Mouse (Mus musculus) adrenal gland, postnatal 10 days (tissue): ENCODE measurements around the gene Helz. TPM values are rescaled to one million over a fixed set of nuclear protein-coding genes. Genes with fewer than 3 reads are reported as not detected.

Experiments used
- DNase-seq: peaks from one replicate; pipeline ENCODE4 v3.0.0; 2021; ENCODE audit warnings: mixed read lengths
- total RNA-seq, 2 experiments: library from RNA; stranded (reverse); gene quantifications; 2 replicates each; pipeline ENCODE4 v1.2.3; 2021

Helz gene
- total RNA-seq, 2 experiments from 2014 or later: 25.0 to 33.7 TPM

GRCm38 (mm10) chr11:107675246-107675645 lies 127.5 kb downstream of the Helz start:
- DNase-seq: peak; percentile 27

DNA sequence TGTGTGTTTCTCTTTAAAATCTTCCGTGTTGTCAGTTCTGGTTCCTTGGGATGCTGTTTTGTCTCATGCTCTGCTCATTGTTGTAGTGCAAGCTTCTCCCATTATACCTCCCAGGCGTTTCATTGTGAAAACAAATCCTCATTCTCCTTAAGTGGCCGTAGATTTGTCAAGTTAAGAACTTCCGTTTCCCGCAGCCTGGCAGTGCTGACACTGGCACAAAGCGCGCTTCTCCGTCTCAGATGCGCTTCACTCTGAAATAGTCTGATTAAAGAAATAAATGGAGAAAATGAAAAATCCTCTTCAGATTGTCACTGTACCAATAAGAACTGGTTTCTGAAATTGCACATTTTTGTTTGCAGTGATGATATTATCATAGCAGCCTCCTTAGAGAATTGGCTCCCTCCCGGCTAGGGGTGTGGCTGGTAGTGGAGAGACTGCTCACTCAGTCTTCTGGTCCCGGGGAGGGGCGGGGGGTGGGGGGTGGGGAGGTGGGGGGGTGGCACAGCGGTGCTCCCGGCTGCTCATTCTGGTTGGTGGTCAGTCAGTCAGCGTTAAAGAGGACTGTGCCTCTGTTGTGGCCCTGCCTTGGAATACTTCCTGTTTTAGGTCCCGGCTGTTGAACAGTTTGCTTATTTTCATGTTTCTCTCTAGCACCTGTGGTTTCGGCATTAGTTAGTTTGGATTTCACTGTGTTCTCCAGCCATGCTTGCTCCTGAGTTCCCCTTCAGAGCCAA lies 128.6 kb downstream of the Helz start:
- DNase-seq: no peak

DNA sequence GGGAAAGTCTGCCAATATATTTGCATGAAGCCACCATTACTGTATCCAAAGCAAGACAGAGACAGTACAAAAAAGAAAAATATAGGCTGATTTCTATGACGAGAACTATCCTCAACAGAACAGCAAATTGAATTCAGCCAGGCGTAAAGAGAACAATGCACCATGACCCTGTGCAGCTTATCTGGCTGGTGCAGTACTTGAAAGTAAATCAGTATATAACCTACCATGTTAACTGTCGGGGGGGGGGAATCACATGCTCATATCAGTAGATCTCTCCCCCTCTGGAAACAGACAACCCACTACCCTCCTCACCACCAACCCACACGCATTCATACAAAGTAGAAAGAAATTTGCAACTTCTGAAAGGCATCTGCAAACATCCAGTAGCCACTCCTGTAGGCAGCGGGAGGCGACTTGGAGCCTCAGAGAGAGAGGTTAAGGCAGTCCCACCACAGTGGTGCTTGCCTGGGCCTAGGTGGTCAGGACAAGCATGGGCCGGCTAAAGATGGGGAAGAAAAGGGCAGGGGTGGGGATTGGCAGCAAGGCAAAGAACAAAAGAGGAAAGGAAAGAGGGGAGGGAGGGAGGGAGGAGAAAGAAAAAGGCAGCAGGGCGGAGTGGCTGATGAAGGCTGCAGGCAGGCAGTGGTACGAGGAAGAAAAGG lies 135.1 kb downstream of the Helz start:
- DNase-seq: no peak

DNA sequence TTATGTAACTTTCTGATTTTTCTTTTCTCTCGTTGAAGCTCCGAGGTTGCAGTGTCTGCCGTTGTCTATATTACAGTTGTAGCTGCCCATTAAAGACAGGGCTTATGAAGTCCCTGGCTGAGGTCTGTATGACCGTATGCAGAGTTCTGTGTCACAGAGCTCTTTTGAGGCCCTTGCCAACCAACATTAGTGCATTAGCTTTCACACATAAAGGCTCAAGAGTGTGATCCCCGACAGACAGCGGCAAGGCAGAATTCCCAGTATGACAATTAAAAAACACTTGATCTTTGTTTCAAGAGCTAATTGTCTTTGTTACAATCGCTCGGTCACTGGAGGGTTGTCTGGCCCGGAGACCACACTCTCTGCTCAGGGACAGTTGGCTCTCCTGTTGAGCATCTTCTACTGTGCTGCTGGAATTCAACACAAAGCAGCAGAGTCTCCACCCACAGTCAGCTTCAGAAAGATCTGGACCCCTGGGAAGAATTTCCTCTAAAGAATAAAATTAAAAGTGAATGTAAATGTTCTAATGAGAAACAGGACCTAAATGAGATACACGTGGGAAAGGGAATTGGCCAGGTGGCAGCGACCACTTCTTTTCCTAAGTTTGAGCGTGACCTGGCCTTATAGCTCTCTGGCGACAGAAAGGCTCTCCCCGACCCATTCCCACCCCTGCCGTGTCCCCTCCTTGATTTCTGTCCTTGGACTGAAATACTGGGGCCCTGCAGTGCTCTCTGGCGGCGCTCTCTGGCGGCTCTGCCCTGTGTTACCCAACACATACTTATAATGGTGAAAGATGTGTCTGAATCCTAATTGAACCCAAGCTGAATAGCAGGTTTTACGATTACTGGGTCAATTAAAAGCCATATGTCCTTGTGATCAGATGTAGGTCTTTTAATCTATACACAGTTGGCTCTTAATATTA lies 136.1 kb downstream of the Helz start:
- DNase-seq: no peak

DNA sequence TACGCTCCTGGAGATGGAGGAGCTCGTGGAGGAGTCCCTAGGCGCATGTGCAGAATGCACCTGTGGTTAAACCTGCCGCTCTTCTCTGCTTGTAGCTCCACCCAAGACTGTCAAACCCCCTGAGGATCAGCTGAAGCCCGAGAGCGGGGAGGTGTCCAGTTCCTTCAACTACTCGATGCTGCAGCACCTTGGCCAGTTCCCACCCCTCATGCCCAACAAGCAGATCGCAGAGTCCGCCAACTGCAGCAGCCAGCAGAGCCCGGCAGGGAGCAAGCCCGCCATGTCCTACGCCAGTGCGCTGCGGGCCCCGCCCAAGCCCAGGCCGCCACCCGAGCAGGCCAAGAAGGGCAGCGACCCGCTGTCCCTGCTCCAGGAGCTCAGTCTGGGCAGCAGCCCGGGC lies 138.6 kb downstream of the Helz start:
- DNase-seq: no peak

DNA sequence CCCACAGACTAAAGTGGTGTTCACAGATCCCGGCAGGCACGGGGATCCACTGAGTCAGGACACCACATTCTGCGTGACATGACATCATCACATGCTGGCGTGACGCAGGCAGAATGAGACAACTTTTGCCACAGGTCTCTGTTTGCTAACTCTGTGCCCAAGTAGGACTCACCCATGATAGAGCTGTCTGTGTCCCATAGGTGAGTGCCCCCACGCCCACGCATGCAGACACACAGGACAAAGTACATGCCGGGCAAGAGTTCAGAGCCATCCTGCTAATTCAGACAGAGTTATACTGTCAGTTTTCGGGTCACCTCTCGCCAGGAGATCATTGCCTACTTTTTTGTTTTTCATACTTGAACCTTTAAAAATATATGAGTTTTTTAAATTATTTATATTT lies 140.8 kb downstream of the Helz start:
- DNase-seq: no peak

DNA sequence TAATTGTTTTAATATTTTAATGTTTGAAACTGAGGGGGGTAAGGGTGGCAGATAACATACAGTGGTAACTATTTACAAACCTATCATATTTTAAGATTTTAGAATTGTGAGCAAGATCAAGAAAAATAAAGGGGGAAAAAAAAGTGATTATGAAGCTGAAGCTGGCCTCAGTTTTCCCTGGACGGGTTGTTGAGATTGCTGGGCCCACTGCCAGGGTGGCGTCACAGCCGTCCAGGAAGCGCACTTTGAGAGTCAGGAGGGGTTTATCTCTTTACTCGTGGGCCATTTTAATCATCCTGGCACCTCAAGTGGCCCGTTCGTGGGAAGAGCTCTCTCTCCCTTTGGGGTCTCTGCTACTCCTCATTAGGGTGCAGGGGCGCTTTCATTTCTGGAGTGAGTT lies 143.8 kb downstream of the Helz start:
- peak; percentile 46 for DNase-seq

GRCm38 (mm10) chr11:107693338-107693737 lies 145.6 kb downstream of the Helz start:
- no peak for DNase-seq

DNA sequence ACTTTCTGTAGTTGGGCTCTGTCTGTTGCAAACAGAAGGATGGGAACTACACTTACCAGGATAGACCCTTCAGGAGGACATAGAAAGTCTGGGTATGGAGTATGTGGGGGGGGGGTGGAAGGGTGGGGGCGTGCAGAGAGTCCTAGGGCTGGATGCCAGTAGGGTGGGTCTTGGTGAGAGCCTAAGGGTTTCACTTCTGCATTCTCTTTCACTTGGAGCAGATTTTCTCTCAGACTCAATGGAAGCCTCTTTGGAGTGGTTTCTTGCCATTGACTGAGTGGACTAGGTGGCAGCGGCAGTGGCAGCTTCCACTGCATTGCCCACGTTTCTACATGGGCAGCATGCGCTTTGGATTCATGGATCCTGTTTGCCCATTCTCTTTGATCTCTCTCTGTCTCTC lies 152.2 kb downstream of the Helz start:
- no peak for DNase-seq

GRCm38 (mm10) chr11:107703272-107704134 lies 155.8 kb downstream of the Helz start:
- DNase-seq: peak; percentile 34

DNA sequence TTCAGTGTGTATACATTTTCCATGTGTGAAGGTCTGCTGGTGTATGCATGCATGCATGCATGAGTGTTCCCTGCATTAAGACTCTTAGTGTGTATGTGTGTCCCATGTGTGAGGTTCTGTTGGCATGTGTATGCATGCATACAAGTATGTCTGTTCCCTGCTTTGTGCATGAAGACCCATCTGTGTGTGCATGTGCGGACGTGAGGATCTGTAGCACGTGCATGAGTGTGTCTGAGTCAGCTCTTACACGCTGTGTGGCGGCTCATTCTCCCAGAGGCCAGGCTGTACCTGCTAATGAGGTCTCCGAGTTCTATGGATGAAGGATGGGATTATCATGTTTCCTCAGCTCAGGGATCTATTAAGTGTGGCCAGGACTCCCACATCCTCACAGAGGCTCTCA lies 157.3 kb downstream of the Helz start:
- no peak for DNase-seq

DNA sequence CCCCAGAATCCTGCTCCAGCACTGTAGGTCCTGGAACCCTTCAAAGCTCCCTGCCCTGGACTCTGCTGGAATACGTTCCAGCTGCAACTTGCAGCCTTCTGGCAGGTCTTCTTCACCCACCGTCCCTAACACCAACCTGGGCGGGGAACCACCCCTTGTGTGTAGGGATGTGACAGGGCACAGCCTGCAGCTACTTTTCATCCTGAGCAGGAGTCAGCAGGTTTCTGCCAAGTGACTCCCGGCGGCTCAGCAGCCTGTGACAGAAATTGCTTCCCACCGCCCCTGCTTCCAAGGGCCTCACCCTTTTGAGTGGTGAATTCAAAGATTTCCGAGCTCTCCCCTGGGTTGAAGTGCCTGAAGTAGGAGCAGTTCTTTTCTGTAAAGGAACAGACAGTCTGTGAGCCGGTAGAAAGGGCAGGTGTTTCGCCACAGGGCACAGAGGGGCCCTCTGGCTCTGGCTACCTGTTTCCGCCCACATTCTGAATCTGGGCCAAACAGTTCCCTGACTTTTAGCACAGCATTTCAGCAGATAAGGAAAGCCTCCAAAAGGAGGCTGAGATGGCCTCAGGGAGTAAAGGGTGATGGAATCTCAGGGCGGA lies 157.8 kb downstream of the Helz start:
- DNase-seq: no peak

DNA sequence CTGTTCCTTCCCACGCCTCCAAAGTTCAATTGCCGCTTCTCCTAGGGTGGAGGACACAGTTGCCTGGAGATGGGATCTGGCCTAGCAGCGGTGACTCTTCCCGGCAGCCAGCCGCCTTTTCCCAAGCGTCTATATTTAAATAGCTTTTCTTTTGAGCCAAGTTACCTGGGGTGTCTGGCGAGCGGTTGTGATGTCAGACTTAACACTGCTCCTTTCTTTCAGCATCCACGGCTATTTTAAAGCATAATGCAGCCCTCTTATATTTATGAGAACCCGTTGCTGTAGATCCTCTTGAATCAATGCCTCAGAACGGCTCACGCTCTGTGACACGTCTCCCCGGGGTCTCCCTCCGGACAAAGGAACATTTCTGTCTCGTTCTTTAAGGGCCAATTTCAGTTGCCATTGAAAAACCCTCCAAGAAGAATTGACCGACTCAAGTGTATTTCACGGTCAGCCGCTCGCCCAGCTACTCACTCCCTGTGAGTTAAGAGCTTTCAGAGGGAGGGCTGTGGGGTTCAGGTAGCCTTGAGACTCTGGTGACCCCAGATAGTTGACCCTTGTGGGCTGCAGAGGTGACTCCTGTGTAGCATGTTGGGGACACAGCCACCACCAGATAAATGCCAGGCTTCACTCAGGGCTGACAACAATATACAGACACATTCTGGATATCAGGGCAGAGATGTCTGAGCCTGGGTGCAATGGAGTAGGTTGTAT lies 160.3 kb downstream of the Helz start:
- DNase-seq: no peak

DNA sequence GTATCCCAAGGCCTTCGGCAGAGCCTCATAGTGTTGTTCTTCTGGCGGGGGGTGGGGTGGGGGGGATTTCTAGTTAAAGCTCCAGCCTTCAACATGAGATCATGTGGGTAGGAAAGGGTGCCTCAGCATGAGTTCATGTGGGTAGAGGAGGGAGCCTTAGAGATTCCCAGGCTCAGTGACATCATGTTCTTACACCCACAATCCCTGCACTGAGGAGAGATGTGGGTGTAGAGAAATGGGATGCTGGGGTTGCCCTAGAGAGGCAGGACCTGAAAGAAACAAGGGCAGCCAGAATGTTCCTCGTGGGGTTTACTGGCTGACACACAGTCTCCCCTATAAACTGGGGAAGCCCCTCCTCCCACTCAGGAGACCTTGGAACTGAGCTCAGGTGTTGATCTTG lies 162.6 kb downstream of the Helz start:
- no peak for DNase-seq

GRCm38 (mm10) chr11:107714368-107714767 lies 166.6 kb downstream of the Helz start:
- no peak for DNase-seq

- no peak for DNase-seq
Observed at GRCm38 (mm10) chr11:107716332-107716938, 168.7 kb downstream of the Helz start, which contains the start of gene Cacng1. TSS of gene Cacng1 (minus strand) at chr11:107716522.

DNA sequence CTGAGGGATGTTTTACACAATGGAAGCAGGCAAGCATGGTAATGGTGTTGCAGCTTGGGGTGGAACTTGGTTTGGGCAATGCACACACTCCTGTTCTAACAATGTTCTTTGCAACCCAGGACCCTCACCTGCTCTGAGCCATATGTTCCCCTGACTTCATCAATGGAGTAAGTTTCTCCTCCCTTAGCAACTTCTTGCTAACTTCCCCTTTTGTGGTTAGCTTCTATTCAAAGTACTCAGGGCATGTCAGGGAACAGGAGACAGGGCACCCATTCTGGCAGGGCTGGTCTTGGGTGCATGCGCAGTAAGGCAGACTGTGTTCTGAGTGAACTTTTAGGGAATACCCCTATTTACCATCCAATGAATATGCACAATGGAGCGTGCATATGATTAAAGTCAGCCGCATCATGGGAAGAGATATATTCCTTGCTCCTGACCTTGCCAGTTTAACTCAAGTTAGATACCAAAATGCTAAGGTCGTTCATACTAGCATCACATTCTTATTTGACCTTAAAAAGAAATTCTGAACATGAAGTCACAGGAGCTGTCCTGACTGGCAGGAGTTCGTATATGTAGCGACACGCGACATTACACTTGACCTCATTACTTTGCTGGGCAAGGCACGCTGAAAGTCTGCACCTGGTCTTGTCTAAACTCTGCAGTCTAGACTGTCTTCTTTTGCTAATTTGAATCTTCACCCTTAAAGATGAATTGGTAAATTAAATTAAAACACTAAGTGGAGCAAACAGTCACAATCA lies 172.7 kb downstream of the Helz start:
- no peak for DNase-seq

- DNase-seq: no peak
Observed at GRCm38 (mm10) chr11:107721057-107721456, 173.3 kb downstream of the Helz start.

DNA sequence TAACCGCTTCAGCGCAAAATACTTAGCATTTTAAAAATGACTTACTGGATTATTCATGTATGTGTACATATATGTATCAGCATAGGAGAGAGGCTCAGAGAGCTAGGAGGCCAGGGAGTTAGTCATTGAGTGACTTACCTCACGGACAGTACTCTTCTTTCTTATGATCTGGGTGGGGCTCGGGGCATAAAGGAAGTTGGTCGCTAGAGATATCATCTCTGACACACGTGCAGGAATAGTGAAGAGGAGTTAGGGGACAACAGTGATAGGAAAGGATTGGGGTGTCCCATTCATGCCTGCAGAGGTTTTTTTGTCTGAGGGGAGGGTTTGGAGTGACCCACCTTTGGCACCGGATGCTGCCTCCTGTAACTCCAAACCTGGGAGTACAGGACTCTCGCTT lies 176.9 kb downstream of the Helz start:
- DNase-seq: no peak
